Mouse (Mus musculus) olfactory bulb, adult 2 months (tissue): Measurements from ENCODE around the gene Galr3. TPM values are rescaled to one million over a fixed set of nuclear protein-coding genes. Genes with fewer than 3 reads are reported as not detected.

ENCODE experiments used
- H3K27ac ChIP-seq: fragments of 200-500 bp; 2 replicates; pipeline ENCODE4 v1.5.1; 2012; ENCODE audit warnings: low read depth, low read length; ENCODE audit not compliant: insufficient read depth
- H3K4me1 ChIP-seq: fragments of 200-500 bp; 2 replicates; pipeline ENCODE4 v1.6.1; 2012; ENCODE audit warnings: low read length; ENCODE audit not compliant: control insufficient read depth, insufficient read depth
- H3K4me3 ChIP-seq: fragments of 200-500 bp; 2 replicates; pipeline ENCODE4 v1.5.1; 2012; ENCODE audit warnings: mild to moderate bottlenecking, low read depth, low read length, moderate library complexity; ENCODE audit not compliant: insufficient read depth
- CTCF ChIP-seq: fragments of 200-500 bp; IDR thresholded peaks from 2 replicates; pipeline ENCODE4 v1.5.1; 2012; ENCODE audit warnings: low read depth, mild to moderate bottlenecking, low read length, moderate library complexity; ENCODE audit not compliant: insufficient read depth
- POLR2A ChIP-seq: fragments of 200-500 bp; IDR thresholded peaks from 2 replicates; pipeline ENCODE4 v1.6.1; 2012; ENCODE audit warnings: mild to moderate bottlenecking, low read depth, low read length, moderate library complexity; ENCODE audit not compliant: insufficient read depth
- WGBS: fragments of 180-500 bp; shearing (Covaris S2); methylation state at CpG from one replicate; pipeline ENCODE4 v1.1.7; 2018; 5-methylcytosine and 5-hydroxymethylcytosine counted together
- polyA plus RNA-seq: library from polyadenylated mRNA; stranded (reverse); fragments of >200 nt; gene quantifications from 2 replicates; pipeline ENCODE4 v1.2.4, GENCODE M21; 2012; ENCODE audit warnings: low replicate concordance; ENCODE audit not compliant: missing spikeins, insufficient read depth, insufficient read length

Galr3 gene
- polyA plus RNA-seq, 1 experiment, result not detected

- Histone ChIP-seq H3K4me1 (no peaks in the 10 kb centered on the region; the same call in 1 of the 2 replicates), H3K27ac (no peak overlapping the region), H3K4me3 (no peak overlapping the region)
- no peak for TF ChIP-seq POLR2A
- WGBS, result 6% methylated on average over 14 of the region's 14 CpGs
These were observed 21.6 kb downstream of the Galr3 start for GRCm38 (mm10) chr15:79063160-79063740.

GRCm38 (mm10) chr15:79065086-79065770 is 23.5 kb downstream of the Galr3 start:
- Histone ChIP-seq H3K4me1 (no peaks in the 10 kb centered on the region; the same call in 1 of the 2 replicates), H3K27ac (no peak overlapping the region), H3K4me3 (no peak overlapping the region)
- TF ChIP-seq CTCF (no peak), POLR2A (no peak)
- 64% methylated on average over 8 of the region's 8 CpGs for WGBS

GRCm38 (mm10) chr15:79066276-79066675 is 24.6 kb downstream of the Galr3 start:
- no peaks in the 10 kb centered on the region for H3K4me1 ChIP-seq
- no peak overlapping the region for H3K4me3 ChIP-seq
- WGBS, result 53% methylated on average over 2 of the region's 2 CpGs
- H3K27ac ChIP-seq, result no peak overlapping the region
- TF ChIP-seq CTCF (no peak), POLR2A (no peak)

- H3K4me1 ChIP-seq, result no peaks in the 10 kb centered on the region
- 71% methylated on average over 3 of the region's 3 CpGs for WGBS
- TF ChIP-seq CTCF (no peak), POLR2A (no peak)
- no peak overlapping the region for H3K4me3 ChIP-seq
- no peak overlapping the region for H3K27ac ChIP-seq
These were observed 25.9 kb downstream of the Galr3 start for GRCm38 (mm10) chr15:79067631-79068030.

DNA sequence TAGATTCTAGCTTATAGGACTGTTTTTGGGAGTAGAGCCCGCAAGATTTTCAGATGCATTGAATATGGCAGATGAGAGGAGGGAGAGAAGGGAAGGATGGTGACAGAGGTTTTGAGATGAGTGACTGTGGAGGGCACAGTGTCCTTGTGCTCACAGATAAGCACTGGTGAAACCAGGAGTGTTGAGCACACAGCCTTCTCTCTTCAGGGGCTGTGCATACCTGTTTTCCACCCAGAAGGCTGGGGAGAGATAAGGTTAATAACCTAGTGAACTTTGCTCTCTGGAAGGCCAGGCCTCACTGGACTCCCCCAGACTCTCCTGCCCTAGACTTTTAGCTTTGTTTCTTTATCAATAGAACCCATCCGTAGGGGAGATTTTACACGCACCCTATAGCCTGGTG is 26.7 kb downstream of the Galr3 start:
- TF ChIP-seq CTCF (no peak), POLR2A (no peak)
- H3K27ac ChIP-seq, result no peak overlapping the region
- H3K4me3 ChIP-seq, result no peak overlapping the region
- H3K4me1 ChIP-seq, result no peaks in the 10 kb centered on the region
- 81% methylated on average over 3 of the region's 3 CpGs for WGBS

DNA sequence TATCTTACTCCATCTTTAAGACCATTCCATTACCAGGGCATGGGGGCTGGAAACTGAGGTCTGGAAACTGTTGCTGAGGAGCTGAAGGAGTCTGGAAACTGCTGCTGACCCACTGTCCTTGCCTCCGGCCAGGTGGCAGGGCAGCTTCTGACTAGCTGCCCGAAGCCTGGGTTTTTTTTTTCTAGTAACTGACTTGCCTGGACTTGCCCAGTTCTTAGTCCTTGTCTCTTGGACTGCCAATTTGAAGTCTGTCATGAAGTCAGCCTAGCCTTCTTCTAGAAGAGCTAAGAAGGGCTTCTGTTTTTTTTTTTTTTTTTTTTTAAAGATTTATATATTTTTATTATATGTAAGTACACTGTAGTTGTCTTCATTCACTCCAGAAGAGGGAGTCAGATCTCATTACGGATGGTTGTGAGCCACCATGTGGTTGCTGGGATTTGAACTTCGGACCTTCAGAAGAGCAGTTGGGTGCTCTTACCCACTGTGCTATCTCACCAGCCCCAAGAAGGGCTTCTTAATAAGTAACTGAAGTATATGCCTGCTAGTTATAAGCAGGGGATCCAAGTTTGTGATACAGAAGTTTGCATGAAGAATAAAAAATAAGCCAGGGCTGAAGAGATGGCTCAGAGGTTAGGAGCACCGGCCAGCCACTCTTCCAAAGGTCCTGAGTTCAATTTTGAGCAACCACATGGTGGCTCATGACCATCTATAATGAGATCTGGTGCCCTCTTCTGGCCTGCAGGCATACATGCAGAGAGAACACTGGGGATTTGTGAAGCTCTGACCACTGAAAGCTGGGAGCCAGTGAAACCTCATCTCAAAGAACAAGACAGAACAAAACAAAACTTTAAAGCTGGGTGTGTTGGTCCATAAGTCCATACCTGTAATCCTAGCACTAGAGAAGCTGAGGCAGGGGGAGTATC is 29.7 kb downstream of the Galr3 start:
- no peak for TF ChIP-seq POLR2A
- TF ChIP-seq CTCF, result no peak
- Histone ChIP-seq H3K4me3 (no peak overlapping the region), H3K4me1 (peaks cover 8% of the 10 kb centered on the region), H3K27ac (no peak overlapping the region)
- WGBS, result 64% methylated on average over 5 of the region's 5 CpGs

DNA sequence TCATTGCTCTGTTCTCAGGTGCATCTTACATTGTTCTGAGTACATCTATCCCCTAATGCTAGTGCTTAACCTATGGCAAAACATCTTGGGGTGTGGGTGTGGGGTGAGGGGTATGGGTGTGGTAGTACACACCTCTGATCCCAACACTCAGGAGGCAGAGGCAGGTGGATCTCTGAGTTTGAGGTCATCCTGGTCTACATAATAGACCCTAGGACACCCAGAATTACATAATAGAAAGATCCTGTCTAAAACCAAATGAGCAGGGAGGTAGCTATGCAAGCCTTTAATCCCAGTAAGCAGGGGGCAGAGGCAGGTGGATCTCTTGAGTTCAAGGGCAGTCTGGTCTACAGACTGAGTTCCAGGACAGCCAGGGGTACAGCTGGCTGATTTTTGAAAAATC is 32.1 kb downstream of the Galr3 start:
- H3K27ac ChIP-seq, result no peak overlapping the region
- no peak overlapping the region for H3K4me3 ChIP-seq
- peaks cover 14% of the 10 kb centered on the region for H3K4me1 ChIP-seq
- TF ChIP-seq POLR2A (no peak), CTCF (no peak)

DNA sequence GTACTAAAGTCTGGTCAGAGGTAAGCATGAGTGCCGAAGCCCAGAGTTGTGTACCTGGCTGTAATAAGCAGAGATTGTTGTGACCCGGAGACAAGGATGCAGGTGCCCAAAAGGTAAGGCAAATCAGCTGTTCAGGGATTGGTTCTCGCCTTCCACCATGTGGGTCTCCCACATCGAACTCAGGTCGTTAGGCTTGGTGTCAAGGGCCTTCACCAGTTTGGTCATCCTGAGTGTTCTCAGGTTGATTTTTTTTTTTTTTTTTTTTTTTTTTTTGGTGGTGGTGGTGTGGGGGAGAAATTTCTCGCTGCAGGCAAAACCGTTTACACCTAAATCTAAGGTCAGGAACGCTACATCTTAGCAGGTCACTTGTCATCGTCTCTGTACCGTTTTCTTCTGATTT is 32.8 kb downstream of the Galr3 start:
- H3K27ac ChIP-seq, result peak overlapping the region; percentile 50
- peaks cover 14% of the 10 kb centered on the region for H3K4me1 ChIP-seq
- WGBS, result 31% methylated on average over 10 of the region's 10 CpGs
- H3K4me3 ChIP-seq, result peak overlapping the region; percentile 80
- TF ChIP-seq POLR2A, result no peak
- TF ChIP-seq CTCF, result no peak
